Mouse (Mus musculus): Measurements from ENCODE around the gene Gm10974.

Gm10974 gene

DNA sequence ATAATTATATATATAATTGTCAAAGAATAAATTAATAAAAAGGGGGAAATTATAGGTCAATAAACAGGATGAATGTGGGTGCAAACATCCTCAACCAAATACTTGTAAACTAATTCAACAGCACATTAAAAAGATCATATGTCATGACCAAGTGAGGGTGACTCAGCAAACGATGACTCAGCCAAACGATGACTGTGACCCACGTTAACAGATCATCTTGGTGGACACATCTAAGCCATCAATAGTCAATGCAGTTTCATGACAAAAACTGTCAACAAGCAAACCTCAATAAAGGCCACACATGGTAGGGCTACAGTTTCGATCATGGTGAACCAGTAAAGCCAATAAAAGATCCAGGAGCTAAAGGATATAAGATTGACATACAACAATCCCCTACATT, 6.7 kb upstream of the Gm10974 start:
- no peak for DNase-seq (ENCODE audit: low spot score in 2 of 2)

DNA sequence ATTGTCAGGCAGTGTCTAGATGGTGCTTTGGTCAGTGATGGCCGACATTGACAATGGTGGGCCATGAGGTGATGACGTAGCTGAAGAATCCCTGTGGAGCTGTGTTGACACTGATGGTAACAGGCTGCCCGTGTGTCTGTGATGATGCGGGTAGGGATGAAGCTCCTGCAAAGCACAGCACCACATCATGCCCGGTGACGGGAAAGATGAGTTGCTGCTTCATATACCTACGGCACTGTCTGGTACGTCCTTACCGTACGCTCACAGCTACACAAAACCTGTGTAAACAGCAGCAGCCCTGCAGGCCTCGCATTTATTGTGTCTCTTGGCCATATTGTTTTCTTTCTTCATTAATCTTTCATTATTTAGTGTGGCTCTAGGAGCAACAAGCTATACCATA, 1.2 kb upstream of the Gm10974 start:
- DNase-seq (ENCODE audit: low spot score in 2 of 2) = no peak

DNA sequence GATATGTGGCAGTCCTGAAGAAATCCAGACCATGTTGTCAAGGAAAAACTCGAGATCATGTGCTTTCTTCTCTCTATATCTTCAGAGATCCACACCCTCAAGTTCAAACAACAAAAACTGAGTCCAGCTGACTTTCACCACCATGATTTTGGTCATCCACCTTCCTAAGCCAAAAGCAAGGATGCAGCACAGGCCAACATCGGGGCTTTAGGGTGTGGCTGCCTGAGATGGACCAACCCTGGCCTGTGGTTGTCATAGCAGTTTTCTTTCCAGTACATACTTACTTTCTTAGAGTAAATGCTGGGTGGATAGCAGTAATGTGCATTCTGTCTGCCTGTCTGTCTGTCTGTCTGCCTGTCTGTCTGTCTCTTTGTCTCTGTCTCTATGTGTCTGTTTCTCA, 294 bp upstream of the Gm10974 start:
- no peak for DNase-seq (ENCODE audit: low spot score in 2 of 2)

DNA sequence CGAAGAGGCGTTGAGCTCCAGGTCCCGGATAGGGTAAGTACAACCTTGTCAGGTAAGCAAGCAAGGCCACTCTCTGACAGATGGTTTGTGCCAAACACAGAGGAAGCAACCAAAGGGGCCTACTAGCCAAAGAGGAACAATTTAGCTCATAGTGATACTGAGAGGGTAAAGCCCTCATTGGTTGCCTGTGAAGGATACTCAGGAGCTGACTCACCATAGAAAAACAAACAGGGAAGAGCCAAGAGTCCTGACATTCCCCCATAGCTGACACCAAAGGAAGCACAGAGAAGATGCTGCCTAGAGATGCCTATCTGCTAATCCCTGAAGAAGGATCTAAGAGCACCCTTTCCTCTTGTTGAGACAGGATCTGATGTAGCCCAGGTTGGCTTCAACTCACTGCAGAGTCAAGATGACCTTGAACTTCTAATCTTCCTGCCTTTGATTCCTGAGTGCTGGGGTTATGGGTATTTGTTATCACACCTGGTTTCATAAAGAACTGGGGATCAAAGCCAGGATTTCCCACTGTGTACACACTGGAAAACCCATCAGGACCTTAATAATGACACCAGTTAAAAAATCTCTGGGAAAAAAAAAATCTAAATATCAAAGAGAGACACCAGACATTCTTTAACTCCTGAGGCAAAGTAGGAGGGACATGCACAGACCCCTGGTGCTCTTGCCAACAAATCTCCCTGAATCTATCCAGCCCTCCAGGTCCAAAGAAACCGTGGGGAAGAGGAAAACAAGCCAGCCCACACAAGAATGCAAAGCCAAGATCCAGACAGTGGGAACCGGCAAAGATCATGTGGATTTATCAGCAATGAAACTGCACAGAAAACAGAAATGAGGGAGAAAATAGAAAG, 3.6 kb downstream of the Gm10974 start:
- DNase-seq (ENCODE audit: low spot score in 2 of 2) = no peak

DNA sequence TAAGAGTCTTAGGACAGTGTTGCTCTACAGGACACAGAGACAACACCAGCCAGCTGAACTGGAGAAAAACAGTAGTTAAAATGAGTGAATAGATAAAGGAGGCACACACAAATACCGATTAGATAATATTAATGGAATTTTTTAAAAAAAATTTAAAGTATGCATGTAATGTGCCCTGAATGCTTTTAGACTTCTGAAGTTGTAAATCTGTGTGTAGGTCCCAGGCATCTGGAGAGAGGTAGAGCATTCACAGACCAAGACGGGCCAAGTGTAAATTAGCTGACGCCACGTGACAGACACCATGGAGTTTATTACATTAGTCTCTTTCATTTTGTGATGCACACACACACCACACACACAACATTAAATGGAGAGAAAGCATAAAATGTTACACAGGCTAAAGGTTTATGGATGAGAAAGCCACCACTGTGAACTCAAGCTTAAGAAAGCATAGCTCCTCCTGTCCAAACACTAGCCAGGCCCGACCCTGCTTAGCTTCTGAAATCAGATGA, 4.3 kb downstream of the Gm10974 start:
- DNase-seq (ENCODE audit: low spot score in 2 of 2) = no peak

DNA sequence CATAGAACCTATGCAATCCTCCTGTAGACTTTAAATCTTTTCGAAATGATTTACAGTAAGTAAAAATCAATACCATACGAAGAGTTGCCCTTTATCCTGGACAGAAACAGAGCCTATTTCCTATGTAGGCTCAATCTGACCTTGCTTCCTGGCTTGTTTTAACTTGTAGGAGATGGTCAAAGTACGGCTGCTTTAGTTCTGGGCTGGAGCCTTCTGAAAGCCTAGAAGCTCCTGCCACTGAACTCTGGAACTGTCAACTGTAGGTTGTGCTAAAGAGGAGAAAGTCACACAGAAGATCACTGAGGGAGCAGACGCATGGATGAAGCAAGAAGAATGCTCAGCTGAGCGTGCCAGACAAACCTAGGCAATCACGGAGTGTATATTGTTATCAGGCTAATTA, 5.3 kb downstream of the Gm10974 start:
- no peak for DNase-seq (ENCODE audit: low spot score in 2 of 2)

DNA sequence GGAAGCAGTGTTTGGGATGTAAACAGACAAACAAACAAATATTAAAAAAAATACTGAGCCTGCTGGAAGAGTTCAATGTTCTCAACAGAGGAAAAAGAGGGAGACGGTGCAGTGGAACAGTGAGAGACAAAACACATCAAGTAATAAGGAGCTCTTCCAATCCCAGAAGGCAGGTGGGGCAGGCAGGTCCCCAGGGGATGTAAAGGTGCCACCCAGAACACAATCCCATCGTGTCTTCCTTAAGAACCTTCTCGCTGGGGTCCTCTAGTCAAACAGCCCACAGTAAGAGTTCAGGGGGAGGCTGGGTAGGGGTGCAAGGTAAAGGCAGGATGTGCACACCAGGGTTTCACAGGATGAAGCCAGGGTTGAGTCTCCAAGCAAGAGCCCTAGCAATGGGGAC, 7.7 kb downstream of the Gm10974 start:
- DNase-seq (ENCODE audit: low spot score in 2 of 2) = no peak

DNA sequence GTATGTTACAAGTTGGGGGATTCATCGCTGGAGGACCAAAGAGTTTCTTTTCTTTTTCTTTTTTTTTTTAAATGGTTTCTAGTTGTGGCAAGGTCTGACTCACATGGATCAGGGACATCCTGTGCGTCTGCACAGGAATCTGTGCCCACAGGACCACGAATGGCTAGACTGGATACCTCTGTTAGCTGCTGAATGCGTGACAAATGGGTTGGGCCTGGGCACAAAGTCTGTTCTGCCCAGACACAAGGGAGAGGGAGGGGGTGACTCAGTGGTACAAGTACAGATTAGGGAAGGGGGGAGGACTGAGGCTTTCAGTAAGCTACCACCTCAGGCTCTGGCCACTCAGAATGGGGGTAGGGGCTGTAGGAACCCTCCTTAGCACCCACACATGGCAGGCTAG, 10.0 kb downstream of the Gm10974 start:
- no peak for DNase-seq (ENCODE audit: low spot score in 2 of 2)

DNA sequence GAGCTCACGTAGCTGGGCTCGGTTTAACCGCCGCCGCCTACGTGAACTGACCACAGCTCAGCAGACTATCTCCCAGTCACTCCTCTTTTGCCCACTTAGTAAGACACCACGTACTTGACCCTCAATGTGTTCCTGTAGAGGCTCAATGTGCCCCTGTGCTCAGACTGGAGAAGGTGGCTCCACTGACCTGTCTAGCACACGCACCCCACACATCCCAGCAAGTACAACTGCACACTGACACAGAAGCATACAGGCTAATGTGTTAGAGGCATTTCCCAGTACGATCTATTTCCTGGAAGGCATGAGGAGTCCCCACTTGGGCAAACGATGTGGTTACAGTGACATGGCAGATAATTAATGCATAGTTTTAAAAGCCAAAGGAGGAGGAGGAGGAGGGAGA, 10.9 kb downstream of the Gm10974 start:
- no peak for DNase-seq (ENCODE audit: low spot score in 2 of 2)

DNA sequence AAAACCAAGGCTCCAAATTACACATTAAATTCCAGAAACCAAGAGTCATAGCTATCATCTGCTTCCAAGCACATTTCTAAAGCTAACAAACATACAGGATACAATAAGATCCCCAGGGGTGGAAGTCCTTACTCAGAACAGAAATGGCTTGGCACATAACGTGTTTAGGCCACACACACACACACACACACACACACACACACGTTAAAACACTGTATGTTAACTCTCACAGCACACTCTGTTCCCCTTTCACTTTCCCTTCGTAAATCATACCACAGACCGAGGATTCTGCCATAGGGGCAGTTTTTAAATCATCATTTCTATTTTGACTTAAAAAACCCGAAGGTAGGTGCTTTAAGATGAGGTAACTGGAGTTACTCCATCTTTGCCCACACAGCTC, 18.5 kb downstream of the Gm10974 start:
- DNase-seq (ENCODE audit: low spot score in 2 of 2) = no peak

DNA sequence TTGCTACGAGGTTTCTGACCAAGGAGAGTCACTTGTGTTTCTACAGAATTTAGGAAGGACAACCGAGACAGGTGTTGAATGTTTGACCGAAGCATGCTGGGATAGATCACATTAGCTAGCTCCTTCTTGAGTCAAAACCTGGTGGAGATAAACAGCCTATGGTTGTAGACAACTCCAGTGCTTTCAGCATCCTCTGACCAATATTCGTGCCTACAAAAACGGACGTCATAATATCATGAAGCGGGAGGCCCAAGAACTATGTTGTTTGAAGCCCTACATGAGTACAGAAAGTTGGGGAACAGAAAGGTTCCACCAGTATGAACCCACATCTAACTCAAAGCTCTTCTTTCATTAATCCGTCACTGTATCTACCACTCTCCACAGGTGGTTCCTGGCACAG, 19.2 kb downstream of the Gm10974 start:
- DNase-seq (ENCODE audit: low spot score in 2 of 2) = no peak

DNA sequence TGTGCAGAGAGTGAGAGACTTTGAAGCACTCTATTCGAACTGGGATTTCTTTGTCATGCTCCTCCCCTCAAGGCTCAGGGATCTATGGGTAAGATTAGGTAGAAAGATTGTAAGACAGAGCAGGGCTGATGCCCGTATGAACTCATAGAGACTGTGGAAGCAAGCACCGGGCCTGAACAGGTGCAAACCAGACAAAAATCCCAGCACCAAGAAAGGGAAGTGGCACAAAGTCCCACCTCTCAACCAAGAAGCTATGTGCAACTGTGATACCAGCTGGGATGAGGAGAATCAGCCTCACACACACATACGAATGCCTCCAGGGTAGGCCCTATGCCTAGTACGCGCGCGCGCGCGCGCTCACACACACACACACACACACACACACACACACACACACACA, 20.1 kb downstream of the Gm10974 start:
- DNase-seq (ENCODE audit: low spot score in 2 of 2) = no peak

DNA sequence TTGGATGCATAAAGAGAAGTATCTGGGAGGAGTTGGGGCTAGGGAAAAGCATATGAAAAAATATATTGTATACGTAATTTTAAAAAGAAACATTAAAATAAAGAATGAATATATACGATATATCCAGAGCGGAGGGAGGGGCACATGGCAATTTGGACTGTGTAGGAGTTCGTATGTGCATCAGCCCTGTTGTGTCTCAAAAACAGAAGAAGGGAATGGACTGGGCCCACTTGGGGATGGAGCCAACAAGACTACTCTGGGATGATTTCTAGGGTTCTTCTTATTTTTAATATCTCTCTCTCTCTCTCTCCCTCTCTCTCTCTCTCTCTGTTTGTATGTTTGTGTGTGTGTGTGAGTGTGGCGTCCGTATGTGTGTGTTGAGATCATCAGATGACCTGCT, 20.7 kb downstream of the Gm10974 start:
- no peak for DNase-seq (ENCODE audit: low spot score in 2 of 2)

DNA sequence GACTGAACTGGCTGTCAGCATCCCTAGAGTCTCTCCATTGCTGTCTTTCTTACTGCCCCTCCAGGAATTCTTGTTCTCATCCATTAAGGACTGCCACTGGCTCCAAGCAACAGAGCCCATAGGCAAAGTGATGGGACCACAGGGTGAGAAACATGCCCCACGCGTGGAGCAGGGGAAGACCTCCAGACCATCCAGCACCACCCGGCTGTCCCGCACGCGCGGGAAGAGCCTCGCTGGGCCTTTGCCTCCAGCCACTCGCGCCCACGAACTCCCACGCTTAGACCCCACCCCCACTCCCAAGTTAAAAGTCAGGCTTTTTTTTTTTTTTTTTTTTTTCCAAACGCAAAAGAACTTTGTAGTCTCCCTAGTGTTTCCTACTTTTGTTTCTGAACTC, 21.7 kb downstream of the Gm10974 start:
- DNase-seq (ENCODE audit: low spot score in 2 of 2) = no peak

DNA sequence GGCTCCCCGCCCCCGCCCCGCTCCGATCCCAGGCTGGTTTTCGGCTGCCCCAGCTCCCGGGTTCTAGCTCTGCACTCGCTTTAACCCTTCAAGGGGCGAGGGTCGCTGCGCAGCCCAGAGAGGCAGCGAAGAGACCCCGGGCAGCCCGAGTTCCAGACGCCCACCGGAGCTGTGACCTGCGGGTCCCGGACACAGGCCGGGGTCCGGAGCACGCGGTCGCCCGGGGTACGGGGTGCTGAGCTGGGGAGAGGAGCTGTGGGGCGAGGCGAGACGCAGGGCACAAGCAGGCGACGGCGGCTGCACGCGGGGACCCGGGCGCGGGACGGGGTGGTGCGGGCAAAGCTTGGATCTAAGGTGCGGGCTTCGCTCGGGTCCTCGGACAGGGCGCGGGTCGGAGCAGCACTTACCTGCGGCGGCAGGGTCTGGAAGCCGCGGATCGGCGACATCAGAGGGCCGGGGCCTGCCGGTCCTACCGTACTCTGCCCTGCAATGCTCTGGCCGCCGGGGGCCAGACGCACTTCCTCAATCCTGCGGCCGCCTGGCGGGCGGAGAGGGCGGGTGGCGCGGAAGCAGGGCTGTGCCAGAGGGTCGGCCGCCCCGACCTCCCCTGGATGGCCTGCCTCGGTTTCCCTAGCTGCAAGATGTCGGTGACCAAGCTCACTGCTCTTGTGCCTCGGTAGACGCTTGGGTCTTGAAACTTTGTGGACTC, 22.3 kb downstream of the Gm10974 start, which contains the start of gene Lrrk1:
TSS of gene Lrrk1 (minus strand) at position 538 of the 709 bp plus-strand sequence.
- no peak for DNase-seq (ENCODE audit: low spot score in 2 of 2)

DNA sequence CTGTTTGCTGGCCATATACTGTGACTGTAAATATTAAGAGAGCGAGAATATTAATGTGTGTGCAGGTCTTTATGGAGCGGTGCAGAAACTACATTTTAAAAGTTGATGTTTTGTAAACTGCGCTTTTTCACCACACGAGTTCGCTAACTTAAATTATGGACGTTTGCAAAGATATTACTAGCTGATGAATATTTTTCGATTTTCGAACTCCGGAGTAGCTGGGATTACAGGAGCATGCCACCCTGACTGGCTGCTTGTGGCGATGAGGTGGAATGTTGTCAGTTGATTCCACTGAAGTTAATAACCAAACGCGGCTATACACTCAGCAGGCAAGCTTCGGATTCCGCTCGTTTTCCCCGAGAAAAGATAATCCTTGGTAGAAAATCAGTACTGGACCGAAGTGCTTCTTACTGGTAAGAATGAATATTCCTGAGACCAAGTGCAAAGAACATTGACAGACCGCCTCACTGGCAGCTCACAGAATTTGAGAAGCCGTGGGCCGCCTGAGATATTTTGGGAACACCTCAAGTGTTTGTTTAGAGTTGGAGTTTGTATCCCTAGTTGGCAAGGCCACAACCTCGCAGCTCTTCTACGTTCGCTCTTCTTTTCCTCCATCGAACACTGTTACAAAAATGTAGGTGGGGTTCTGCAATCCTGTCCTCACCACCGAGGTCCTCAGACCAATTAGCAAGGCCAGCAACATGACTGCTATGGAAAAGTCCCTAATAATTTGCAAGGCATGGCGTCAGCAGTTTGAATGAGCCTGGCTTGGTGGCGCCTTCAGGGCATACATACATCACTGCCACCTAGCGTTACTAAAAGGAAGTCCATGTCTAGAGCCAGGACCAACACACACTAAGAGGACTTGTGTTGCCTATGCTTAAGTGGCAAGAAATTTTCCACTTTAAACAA, 23.2 kb downstream of the Gm10974 start:
- DNase-seq (ENCODE audit: low spot score in 2 of 2) = peak; percentile 24 to 66

DNA sequence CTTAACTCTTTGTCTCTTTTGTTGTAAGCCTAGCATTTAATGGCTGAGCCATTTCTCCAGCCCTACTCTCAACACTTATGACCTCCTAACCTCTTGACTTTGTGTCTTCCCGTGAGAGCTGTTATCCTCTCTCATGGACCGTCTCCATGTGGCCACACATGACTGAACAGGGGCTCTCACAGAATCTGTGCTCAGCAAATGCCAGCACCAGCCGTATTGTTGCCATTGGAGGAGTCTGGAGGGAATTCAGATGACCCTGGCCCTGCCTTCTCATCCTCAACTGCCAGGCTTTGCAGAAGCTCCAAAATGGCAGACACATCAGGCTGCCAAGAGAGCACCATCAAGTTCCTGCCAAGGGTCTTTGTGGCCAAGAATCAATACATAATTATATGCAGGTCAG, 31.6 kb downstream of the Gm10974 start:
- DNase-seq (ENCODE audit: low spot score in 2 of 2) = no peak

DNA sequence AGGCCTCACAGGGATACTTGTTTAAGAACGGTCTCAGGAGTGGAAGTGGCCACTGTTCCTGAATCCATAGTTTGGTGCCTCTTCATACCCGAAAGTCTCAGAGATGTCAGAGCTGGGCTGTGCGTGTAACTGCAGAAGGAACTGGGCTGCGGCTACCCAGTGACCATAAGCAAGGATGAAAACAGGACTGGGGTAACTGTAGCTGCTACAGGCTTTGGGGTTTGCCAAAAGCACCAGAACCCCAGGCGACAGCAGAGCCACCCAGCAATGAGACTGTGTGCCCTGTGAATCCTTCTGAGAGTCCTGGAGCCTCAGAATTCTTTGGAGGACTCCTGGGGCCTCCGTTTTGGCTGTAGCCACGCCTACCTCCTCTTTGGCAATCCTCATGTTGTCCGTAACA, 35.9 kb downstream of the Gm10974 start:
- no peak for DNase-seq (ENCODE audit: low spot score in 2 of 2)

DNA sequence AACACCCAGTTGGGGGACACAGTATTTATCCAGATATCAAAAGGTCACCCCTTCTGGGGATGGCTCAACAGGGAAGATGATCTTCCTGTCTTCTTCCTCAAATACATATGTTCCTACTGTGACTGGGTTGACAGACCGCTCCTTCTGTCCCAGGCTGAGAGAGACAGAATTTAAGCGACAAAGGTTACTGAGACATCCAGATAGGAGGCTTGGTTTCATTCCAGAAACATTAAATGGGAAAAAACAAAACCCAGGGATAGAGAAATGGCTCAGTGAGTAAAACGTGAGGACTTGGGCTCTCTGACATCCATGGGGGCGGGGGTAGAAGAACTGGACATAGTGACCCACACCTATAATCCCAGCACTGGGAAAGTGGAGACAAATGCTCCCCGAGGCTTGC, 37.2 kb downstream of the Gm10974 start:
- DNase-seq (ENCODE audit: low spot score in 2 of 2) = no peak

DNA sequence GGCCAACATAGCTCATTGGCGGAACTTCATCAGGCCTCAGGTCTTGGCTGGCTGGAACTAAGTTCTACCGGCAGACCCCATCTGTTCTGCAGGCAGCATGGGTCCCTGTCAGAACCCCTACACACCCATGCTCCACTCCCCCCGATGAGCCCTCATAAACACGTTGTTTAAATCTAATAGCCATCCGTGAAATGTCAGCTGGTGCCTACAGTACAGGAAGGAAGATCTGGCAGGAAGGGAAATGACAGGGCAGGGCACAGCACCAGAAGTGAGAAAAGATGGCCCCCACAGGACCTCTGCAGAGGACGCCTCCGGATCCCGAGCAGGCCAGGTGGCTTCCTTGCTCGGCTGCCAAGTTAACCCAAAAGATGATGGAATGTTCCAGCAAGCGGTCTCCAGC, 38.4 kb downstream of the Gm10974 start:
- no peak for DNase-seq (ENCODE audit: low spot score in 2 of 2)

DNA sequence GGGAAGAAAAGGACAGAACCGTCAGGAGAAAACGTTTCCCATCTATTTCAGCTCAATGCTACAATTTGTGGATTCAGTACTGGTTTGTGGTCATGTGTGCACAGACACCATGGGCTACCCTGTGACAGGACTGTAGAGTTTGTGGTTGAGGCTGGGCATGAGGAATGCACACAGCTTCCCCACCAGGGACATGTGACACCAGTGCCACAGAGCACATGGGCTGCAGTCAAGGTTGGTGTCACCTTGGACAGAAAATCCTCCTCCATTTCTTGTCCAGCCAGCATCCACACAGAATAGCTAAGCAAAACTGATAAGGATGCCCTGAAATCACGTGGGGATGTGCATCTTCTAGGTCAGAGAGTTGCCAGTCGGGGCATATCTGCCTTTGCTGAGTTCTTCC, 39.1 kb downstream of the Gm10974 start:
- DNase-seq (ENCODE audit: low spot score in 2 of 2) = no peak

DNA sequence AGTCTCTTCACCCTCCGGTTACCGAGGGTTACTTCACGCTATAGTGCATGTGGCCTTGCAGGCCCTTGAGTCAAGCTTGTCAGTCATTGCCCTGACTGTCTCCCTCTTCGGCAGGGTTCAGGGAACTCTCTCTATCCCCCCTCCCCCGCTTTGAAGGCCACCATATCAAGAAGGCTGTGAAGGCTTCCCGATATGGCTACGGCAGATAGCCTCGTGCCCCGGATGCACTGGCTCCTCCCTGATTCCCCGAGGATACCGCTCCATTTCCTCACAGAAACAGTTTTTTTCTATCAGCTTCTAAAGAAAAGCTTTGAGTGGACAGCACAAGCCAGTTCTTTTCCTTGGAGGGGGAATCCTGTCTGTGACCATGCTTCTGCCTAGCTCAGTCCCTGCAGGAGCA, 39.8 kb downstream of the Gm10974 start:
- DNase-seq (ENCODE audit: low spot score in 2 of 2) = no peak

Measured in frontal cortex, postnatal 36 days (tissue).